Mouse (Mus musculus) myocyte (in vitro differentiated cells): ENCODE data around the gene Rhbdf1. TPM values are rescaled to one million over a fixed set of nuclear protein-coding genes. Genes with fewer than 3 reads are reported as not detected.
A peak's percentile ranks its signal among the peaks of the same experiment; 100 is the strongest.

Experiments used
- H3K27me3 ChIP-seq: one replicate; pipeline ENCODE4 v1.6.1; 2011; ENCODE audit not compliant: control insufficient read depth, insufficient read depth, insufficient read length
- H3K36me3 ChIP-seq: one replicate; pipeline ENCODE4 v1.6.1; 2011; ENCODE audit not compliant: control insufficient read depth, insufficient read depth
- H3K4me2 ChIP-seq: one replicate; pipeline ENCODE4 v1.6.1; 2011; ENCODE audit warnings: low read depth, control low read depth
- H3K4me3 ChIP-seq: one replicate; pipeline ENCODE4 v1.5.1; 2011; ENCODE audit warnings: mild to moderate bottlenecking, control low read depth, moderate library complexity
- H3K79me2 ChIP-seq: one replicate; pipeline ENCODE4 v1.6.1; 2011; ENCODE audit not compliant: control insufficient read depth, insufficient read depth
- H3ac ChIP-seq: one replicate; pipeline ENCODE4 v1.6.1; 2011; ENCODE audit not compliant: control insufficient read depth, insufficient read length
- CEBPB ChIP-seq: IDR thresholded peaks from 2 replicates; pipeline ENCODE4 v1.6.1; 2011; ENCODE audit warnings: mild to moderate bottlenecking, moderate library complexity; ENCODE audit not compliant: poor library complexity, insufficient read depth, severe bottlenecking
- E2F4 ChIP-seq: IDR thresholded peaks from one replicate; pipeline ENCODE4 v1.6.1; 2011; ENCODE audit warnings: mild to moderate bottlenecking, control low read depth, moderate library complexity; ENCODE audit not compliant: insufficient read depth
- MAX ChIP-seq: IDR thresholded peaks from one replicate; pipeline ENCODE4 v1.6.1; 2011; ENCODE audit warnings: low read depth, mild to moderate bottlenecking, control low read depth
- MYOD1 ChIP-seq, 3 experiments: IDR thresholded peaks; one replicate each; pipeline ENCODE4 v1.6.1; 2011; ENCODE audit warnings: control low read depth in 2 of 3, low read depth in 2 of 3, mild to moderate bottlenecking in 2 of 3, moderate library complexity in 1 of 3; ENCODE audit not compliant: insufficient read length in 2 of 3, control insufficient read depth in 1 of 3
- MYOG ChIP-seq, 3 experiments: IDR thresholded peaks; one replicate each; pipeline ENCODE4 v1.6.1; 2011; ENCODE audit warnings: control low read depth in 2 of 3, low read depth in 2 of 3, mild to moderate bottlenecking in 2 of 3; ENCODE audit not compliant: insufficient read length in 2 of 3, control insufficient read depth in 1 of 3, insufficient read depth in 1 of 3
- POLR2A ChIP-seq: IDR thresholded peaks from one replicate; pipeline ENCODE4 v1.6.1; 2011; ENCODE audit warnings: low read depth, mild to moderate bottlenecking, control low read depth, moderate library complexity; ENCODE audit not compliant: insufficient read length
- POLR2AphosphoS2 ChIP-seq: IDR thresholded peaks from one replicate; pipeline ENCODE4 v1.6.1; 2011; ENCODE audit warnings: low read depth, control low read depth; ENCODE audit not compliant: insufficient read length
- REST ChIP-seq: IDR thresholded peaks from one replicate; pipeline ENCODE4 v1.6.1; 2011; ENCODE audit warnings: mild to moderate bottlenecking, control low read depth, moderate library complexity; ENCODE audit not compliant: insufficient read depth, insufficient read length
- SRF ChIP-seq: IDR thresholded peaks from one replicate; pipeline ENCODE4 v1.6.1; 2011; ENCODE audit warnings: low read depth; ENCODE audit not compliant: control insufficient read depth, insufficient read length
- TCF12 ChIP-seq: IDR thresholded peaks from one replicate; pipeline ENCODE4 v1.6.1; 2011; ENCODE audit warnings: mild to moderate bottlenecking, control low read depth; ENCODE audit not compliant: poor library complexity, insufficient read depth, severe bottlenecking
- TCF3 ChIP-seq: IDR thresholded peaks from one replicate; pipeline ENCODE4 v1.6.1; 2011; ENCODE audit warnings: low read depth, control low read depth; ENCODE audit not compliant: insufficient read length
- USF1 ChIP-seq: IDR thresholded peaks from one replicate; pipeline ENCODE4 v1.6.1; 2011; ENCODE audit warnings: low read depth, mild to moderate bottlenecking, control low read depth, moderate library complexity
- polyA plus RNA-seq: library from polyadenylated mRNA; unstranded; fragments of >200 nt; fragmentation: generic; extraction: Trizol; gene quantifications from one replicate; pipeline ENCODE4 v1.2.1, GENCODE M21; 2012; ENCODE audit warnings: missing spikeins

Gene Rhbdf1
- polyA plus RNA-seq, 1 experiment = 73.3 TPM

GRCm38 (mm10) chr11:32253121-32253520 lies 31.0 kb upstream of the Rhbdf1 start:
- H3K4me2 ChIP-seq = no peak overlapping the region
- H3K79me2 ChIP-seq = no peaks in the 10 kb centered on the region
- no peak overlapping the region for H3K4me3 ChIP-seq
- no peak overlapping the region for H3ac ChIP-seq
- TF ChIP-seq TCF12 (peak; percentile 41), MYOG (IDR thresholded peaks at IDR 0.05; ENCODE audit: control insufficient read depth in 1 of 3, insufficient read depth in 1 of 3, insufficient read length in 2 of 3, low read depth in 2 of 3) (peak; percentile 22 to 77 (median 41)), MYOD1 (IDR thresholded peaks at IDR 0.05; ENCODE audit: control insufficient read depth in 1 of 3, insufficient read length in 2 of 3, low read depth in 2 of 3) (peak in 2 of 3 experiments; percentile 74 to 87), E2F4 (no peak)
- H3K36me3 ChIP-seq = peaks cover 31% of the 10 kb centered on the region
- H3K27me3 ChIP-seq = no peaks in the 10 kb centered on the region

GRCm38 (mm10) chr11:32250880-32251763 lies 29.0 kb upstream of the Rhbdf1 start:
- no peak overlapping the region for H3ac ChIP-seq
- peaks cover 40% of the 10 kb centered on the region for H3K36me3 ChIP-seq
- H3K4me2 ChIP-seq = peak overlapping the region; percentile 54
- no peaks in the 10 kb centered on the region for H3K79me2 ChIP-seq
- H3K4me3 ChIP-seq = no peak overlapping the region
- H3K27me3 ChIP-seq = no peaks in the 10 kb centered on the region
- TF ChIP-seq MYOG (IDR thresholded peaks at IDR 0.05; ENCODE audit: control insufficient read depth in 1 of 3, insufficient read depth in 1 of 3, insufficient read length in 2 of 3, low read depth in 2 of 3) (peak in 1 of 3 experiments; percentile 21), MYOD1 (IDR thresholded peaks at IDR 0.05; ENCODE audit: control insufficient read depth in 1 of 3, insufficient read length in 2 of 3, low read depth in 2 of 3) (peak in 1 of 3 experiments; percentile 64), CEBPB (no peak), USF1 (no peak), REST (no peak), POLR2AphosphoS2 (no peak)

- no peaks in the 10 kb centered on the region for H3K79me2 ChIP-seq
- H3K27me3 ChIP-seq = no peaks in the 10 kb centered on the region
- TF ChIP-seq TCF3 (no peak), USF1 (no peak), CEBPB (no peak), MYOD1 (IDR thresholded peaks at IDR 0.05; ENCODE audit: control insufficient read depth in 1 of 3, insufficient read length in 2 of 3, low read depth in 2 of 3) (no peak), SRF (no peak), MYOG (IDR thresholded peaks at IDR 0.05; ENCODE audit: control insufficient read depth in 1 of 3, insufficient read depth in 1 of 3, insufficient read length in 2 of 3, low read depth in 2 of 3) (no peak), POLR2AphosphoS2 (no peak), E2F4 (no peak)
- no peak overlapping the region for H3K4me3 ChIP-seq
- H3ac ChIP-seq = no peak overlapping the region
- H3K4me2 ChIP-seq = no peak overlapping the region
- peaks cover 40% of the 10 kb centered on the region for H3K36me3 ChIP-seq
Observed at GRCm38 (mm10) chr11:32248350-32248749, 26.2 kb upstream of the Rhbdf1 start.

- H3K27me3 ChIP-seq = no peaks in the 10 kb centered on the region
- TF ChIP-seq POLR2AphosphoS2 (no peak), TCF12 (no peak), TCF3 (no peak), USF1 (no peak), REST (no peak), MAX (no peak), MYOD1 (IDR thresholded peaks at IDR 0.05; ENCODE audit: control insufficient read depth in 1 of 3, insufficient read length in 2 of 3, low read depth in 2 of 3) (no peak), E2F4 (no peak), MYOG (IDR thresholded peaks at IDR 0.05; ENCODE audit: control insufficient read depth in 1 of 3, insufficient read depth in 1 of 3, insufficient read length in 2 of 3, low read depth in 2 of 3) (no peak), POLR2A (no peak), CEBPB (no peak), SRF (no peak)
- peaks cover 35% of the 10 kb centered on the region for H3K36me3 ChIP-seq
Observed at GRCm38 (mm10) chr11:32247068-32247467, 25.0 kb upstream of the Rhbdf1 start.

GRCm38 (mm10) chr11:32245614-32246013 lies 23.5 kb upstream of the Rhbdf1 start:
- H3K79me2 ChIP-seq = no peaks in the 10 kb centered on the region
- peaks cover 43% of the 10 kb centered on the region for H3K36me3 ChIP-seq
- H3K4me2 ChIP-seq = no peak overlapping the region
- TF ChIP-seq POLR2A (no peak), MYOG (IDR thresholded peaks at IDR 0.05; ENCODE audit: control insufficient read depth in 1 of 3, insufficient read depth in 1 of 3, insufficient read length in 2 of 3, low read depth in 2 of 3) (no peak), USF1 (no peak), CEBPB (no peak), POLR2AphosphoS2 (no peak), TCF3 (no peak), E2F4 (no peak), MYOD1 (IDR thresholded peaks at IDR 0.05; ENCODE audit: control insufficient read depth in 1 of 3, insufficient read length in 2 of 3, low read depth in 2 of 3) (no peak), SRF (no peak), MAX (no peak), REST (no peak), TCF12 (no peak)
- no peaks in the 10 kb centered on the region for H3K27me3 ChIP-seq
- H3K4me3 ChIP-seq = no peak overlapping the region
- H3ac ChIP-seq = no peak overlapping the region

More at GRCm38 (mm10) chr11:32247068-32247467, 25.0 kb upstream of the Rhbdf1 start:
- Histone ChIP-seq H3K4me3 (no peak overlapping the region), H3ac (no peak overlapping the region), H3K4me2 (no peak overlapping the region), H3K79me2 (no peaks in the 10 kb centered on the region)
